Mouse (Mus musculus): ENCODE data around the gene Snx5. TPM values are rescaled to one million over a fixed set of nuclear protein-coding genes. Genes with fewer than 3 reads are reported as not detected.

The Snx5 gene
- polyA plus RNA-seq (2012; rRNA removed) (42.5 and 67.0 TPM in 2 replicates), polyA plus RNA-seq (2014; fragmentation: Nextera tagmentation; extraction: Ambion mirVana) (66.3 and 70.6 TPM in 2 replicates)

DNA sequence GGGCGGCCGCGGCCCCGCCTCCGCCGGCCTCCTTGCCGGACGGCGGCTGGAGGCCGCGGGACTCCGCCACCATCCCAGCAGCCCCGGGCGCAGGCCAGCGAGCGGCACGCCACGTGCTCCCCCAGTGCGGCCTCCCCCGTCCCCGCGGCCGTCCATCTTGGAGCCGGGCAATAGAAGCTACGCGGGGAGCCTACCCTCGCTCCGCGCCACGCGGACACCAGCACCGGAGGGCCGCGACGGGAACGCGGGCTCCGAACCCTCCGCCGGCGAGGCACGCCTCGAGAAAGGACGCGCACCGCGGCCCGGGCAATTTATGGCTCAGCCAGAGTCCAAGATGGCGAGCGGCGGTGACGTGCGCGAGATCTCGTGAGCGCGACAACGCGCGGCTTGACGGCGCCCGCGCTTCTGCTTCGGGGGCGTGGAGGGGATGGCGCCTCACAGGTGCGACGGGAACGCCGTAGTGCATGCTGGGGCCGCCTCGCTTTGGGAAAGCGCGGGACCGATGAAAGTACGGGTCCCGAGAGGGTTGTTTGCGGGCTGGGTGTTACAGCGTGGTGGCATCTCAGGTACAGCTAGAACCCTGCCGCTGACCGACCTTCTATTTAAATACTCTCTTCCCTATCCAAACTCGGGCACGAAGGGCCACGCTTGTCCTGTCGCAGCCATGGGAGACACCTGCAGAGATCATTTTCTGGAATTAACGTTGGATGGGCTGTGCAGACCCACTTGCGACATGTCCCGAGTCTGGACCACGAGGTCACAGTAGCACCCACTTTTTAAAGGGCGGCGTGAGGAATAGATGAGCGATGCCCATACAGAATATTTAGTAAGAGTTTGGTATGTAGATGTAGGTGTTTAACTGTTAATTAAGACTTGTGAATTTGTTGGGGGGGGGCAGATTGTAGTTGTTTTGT lies at the start of gene Snx5, which contains the start of gene Mgme1:
Snx5 (minus strand) TSS at position 400 of the 914 bp plus-strand sequence.
Mgme1 (plus strand) TSS at position 157 of the 914 bp plus-strand sequence.
- Histone ChIP-seq H3K27ac (peak within 1 kb of the TSS; percentile 87), H3K4me2 (ENCODE audit: low read depth) (peak within 1 kb of the TSS; percentile 73), H3K9ac (replicated peaks) (peak within 1 kb of the TSS; percentile 99), H3K4me1 (replicated peaks; ENCODE audit: control insufficient read depth in 2 of 2, insufficient read depth in 2 of 2, low read length in 1 of 2) (peaks cover 30 to 37% of the 10 kb centered on the region in 2 experiments), H3K9me3 (ENCODE audit: control insufficient read depth, low read length) (no peaks in the 10 kb centered on the region), H3K36me3 (replicated peaks; ENCODE audit: control insufficient read depth, insufficient read depth, low read depth) (peaks cover 9% of the 10 kb centered on the region), H3K27me3 (ENCODE audit: control insufficient read depth, insufficient read depth, low read length) (no peaks in the 10 kb centered on the region), H3K4me3 (ENCODE audit: insufficient read depth in 1 of 2, low read depth in 2 of 2, low read length in 2 of 2) (peak within 1 kb of the TSS; percentile 82 to 98)
- TF ChIP-seq EP300 (IDR thresholded peaks at IDR 0.05; ENCODE audit: low read depth) (peak; percentile 43; the same call in 1 of the 2 replicates), CTCF (IDR thresholded peaks at IDR 0.05; ENCODE audit: low read depth) (no peak)
- peak; percentile 93 for ATAC-seq (ENCODE audit: insufficient read depth)
- DNase-seq (ENCODE audit: low read depth in 3 of 3, low spot score in 3 of 3) = peak; percentile 85 to 89 (median 86)
- under 1% methylated on average over 92 of the region's 93 CpGs for WGBS (ENCODE audit: insufficient replicate concordance)

DNA sequence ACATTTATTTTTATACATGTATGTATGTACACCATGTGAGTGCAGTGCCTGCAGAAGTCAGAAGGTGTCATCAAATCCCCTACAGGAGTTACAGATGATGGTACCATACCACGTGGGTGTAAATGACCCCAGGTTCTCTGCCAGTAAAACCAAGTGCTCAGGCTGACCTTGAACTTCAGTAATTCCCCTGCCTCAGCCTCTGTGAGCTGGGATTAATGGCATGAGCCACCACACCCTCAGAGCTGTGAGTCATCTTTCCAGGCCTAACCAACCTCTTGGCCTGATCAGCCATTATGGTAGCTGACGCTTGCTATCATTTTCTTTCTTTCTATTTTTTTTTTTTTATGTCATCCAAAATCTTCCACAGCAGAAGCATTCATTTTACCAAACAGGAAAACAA lies 40.7 kb upstream of the Snx5 start:
- WGBS (ENCODE audit: insufficient replicate concordance) = 63% methylated on average over 2 of the region's 2 CpGs
- no peak for TF ChIP-seq CTCF (IDR thresholded peaks at IDR 0.05; ENCODE audit: low read depth)
- no peak for TF ChIP-seq EP300 (IDR thresholded peaks at IDR 0.05; ENCODE audit: low read depth)

DNA sequence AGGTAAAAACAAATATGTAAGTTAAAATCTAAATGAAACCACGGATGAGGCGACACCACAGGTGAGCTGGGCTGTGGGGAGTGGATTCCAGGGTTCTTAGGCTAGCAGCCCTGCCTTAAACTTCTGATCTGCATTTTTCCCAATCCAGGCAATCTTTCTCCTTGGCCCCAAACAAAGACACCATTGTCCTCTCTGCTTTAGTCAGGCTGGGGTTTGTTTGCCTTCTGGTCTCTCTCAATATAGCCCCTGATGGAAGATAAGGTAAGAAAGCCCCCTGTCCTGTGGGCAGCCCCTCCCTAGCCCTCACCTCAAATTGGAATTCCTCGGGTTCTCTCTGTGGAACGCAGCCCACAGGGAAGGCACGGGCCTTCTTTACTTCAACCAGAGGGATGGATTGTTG lies 39.6 kb upstream of the Snx5 start:
- Histone ChIP-seq H3K9me3 (ENCODE audit: control insufficient read depth, low read length) (no peaks in the 10 kb centered on the region), H3K4me1 (replicated peaks; ENCODE audit: control insufficient read depth in 2 of 2, insufficient read depth in 2 of 2, low read length in 1 of 2) (0 out of 4 replicates have a peak, but pooled peaks cover 0 to 2% of the 10 kb centered on the region in 2 experiments), H3K27ac (no peak overlapping the region), H3K4me3 (ENCODE audit: insufficient read depth in 1 of 2, low read depth in 2 of 2, low read length in 2 of 2) (no peak overlapping the region), H3K4me2 (ENCODE audit: low read depth) (no peak overlapping the region), H3K27me3 (ENCODE audit: control insufficient read depth, insufficient read depth, low read length) (no peaks in the 10 kb centered on the region), H3K36me3 (replicated peaks; ENCODE audit: control insufficient read depth, insufficient read depth, low read depth) (no peaks in the 10 kb centered on the region), H3K9ac (replicated peaks) (no peak overlapping the region)
- no peak for ATAC-seq (ENCODE audit: insufficient read depth)
- no peak for DNase-seq (ENCODE audit: low read depth in 3 of 3, low spot score in 3 of 3)
- TF ChIP-seq EP300 (IDR thresholded peaks at IDR 0.05; ENCODE audit: low read depth) (no peak), CTCF (IDR thresholded peaks at IDR 0.05; ENCODE audit: low read depth) (no peak)
- WGBS (ENCODE audit: insufficient replicate concordance) = 45% methylated on average over 5 of the region's 5 CpGs

More for the DNA sequence above, 40.7 kb upstream of the Snx5 start:
- H3K36me3 ChIP-seq (replicated peaks; ENCODE audit: control insufficient read depth, insufficient read depth, low read depth) = no peaks in the 10 kb centered on the region
- DNase-seq (ENCODE audit: low read depth in 3 of 3, low spot score in 3 of 3) (no peak), ATAC-seq (ENCODE audit: insufficient read depth) (no peak)
- no peak overlapping the region for H3K9ac ChIP-seq (replicated peaks)
- H3K4me2 ChIP-seq (ENCODE audit: low read depth) = no peak overlapping the region
- H3K4me1 ChIP-seq (replicated peaks; ENCODE audit: control insufficient read depth in 2 of 2, insufficient read depth in 2 of 2, low read length in 1 of 2) = 0 out of 4 replicates have a peak, but pooled peaks cover 0 to 2% of the 10 kb centered on the region in 2 experiments
- H3K9me3 ChIP-seq (ENCODE audit: control insufficient read depth, low read length) = no peaks in the 10 kb centered on the region
- H3K4me3 ChIP-seq (ENCODE audit: insufficient read depth in 1 of 2, low read depth in 2 of 2, low read length in 2 of 2) = no peak overlapping the region
- no peaks in the 10 kb centered on the region for H3K27me3 ChIP-seq (ENCODE audit: control insufficient read depth, insufficient read depth, low read length)
- no peak overlapping the region for H3K27ac ChIP-seq

DNA sequence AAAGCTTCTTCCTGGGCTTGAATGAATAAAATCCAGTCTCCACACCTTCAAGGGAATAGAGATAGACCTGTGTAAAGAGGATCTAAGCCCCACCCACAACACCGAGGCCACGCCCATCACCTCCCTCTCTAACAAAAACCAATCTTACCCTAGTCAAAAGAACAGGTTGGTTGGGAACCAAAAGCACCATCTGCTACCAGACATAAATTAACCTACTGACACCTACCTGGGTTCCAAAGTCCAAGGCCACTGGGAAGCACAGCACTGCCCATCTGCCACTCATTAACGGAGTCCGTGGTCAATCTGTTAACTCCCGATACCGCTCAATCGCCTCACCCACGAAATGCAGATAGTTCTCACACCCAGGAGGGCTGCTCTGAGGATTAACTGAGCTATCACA lies 37.9 kb upstream of the Snx5 start:
- 39% methylated on average over 8 of the region's 8 CpGs for WGBS (ENCODE audit: insufficient replicate concordance)
- Histone ChIP-seq H3K9me3 (ENCODE audit: control insufficient read depth, low read length) (no peaks in the 10 kb centered on the region), H3K27me3 (ENCODE audit: control insufficient read depth, insufficient read depth, low read length) (no peaks in the 10 kb centered on the region), H3K4me2 (ENCODE audit: low read depth) (peak overlapping the region; percentile 6; the same call in 1 of the 2 replicates), H3K36me3 (replicated peaks; ENCODE audit: control insufficient read depth, insufficient read depth, low read depth) (no peaks in the 10 kb centered on the region), H3K9ac (replicated peaks) (no peak overlapping the region), H3K27ac (no peak overlapping the region), H3K4me3 (ENCODE audit: insufficient read depth in 1 of 2, low read depth in 2 of 2, low read length in 2 of 2) (no peak overlapping the region), H3K4me1 (replicated peaks; ENCODE audit: control insufficient read depth in 2 of 2, insufficient read depth in 2 of 2, low read length in 1 of 2) (0 out of 4 replicates have a peak, but pooled peaks cover 0 to 2% of the 10 kb centered on the region in 2 experiments)
- DNase-seq (ENCODE audit: low read depth in 3 of 3, low spot score in 3 of 3) (no peak), ATAC-seq (ENCODE audit: insufficient read depth) (no peak)
- TF ChIP-seq CTCF (IDR thresholded peaks at IDR 0.05; ENCODE audit: low read depth) = no peak
- TF ChIP-seq EP300 (IDR thresholded peaks at IDR 0.05; ENCODE audit: low read depth) = no peak
